Mouse (Mus musculus): Measurements from ENCODE around the gene Wdr48. TPM values are rescaled to one million over a fixed set of nuclear protein-coding genes. Genes with fewer than 3 reads are reported as not detected.

The Wdr48 gene
- 36.1 and 38.9 TPM in 2 replicates for polyA plus RNA-seq (2014; fragmentation: Nextera tagmentation; extraction: Ambion mirVana)

GRCm38 (mm10) chr9:119894339-119895009 is at the start of gene Wdr48:
TSS of gene Wdr48 (plus strand) at chr9:119894878.
- H3K9ac ChIP-seq (ENCODE audit: low read length), result peak within 1 kb of the TSS; percentile 94
- peak within 1 kb of the TSS; percentile 94 for H3K4me2 ChIP-seq (ENCODE audit: low read length)
- WGBS, result 3% methylated on average over 34 of the region's 34 CpGs
- peak within 1 kb of the TSS; percentile 94 to 96 for H3K4me3 ChIP-seq (ENCODE audit: control insufficient read depth in 1 of 2, insufficient read depth in 1 of 2, low read depth in 1 of 2, low read length in 2 of 2)
- ATAC-seq (ENCODE audit: insufficient number of reproducible peaks, insufficient read depth, low FRiP score, low read depth), result peak; percentile 97
- no peaks in the 10 kb centered on the region for H3K36me3 ChIP-seq (ENCODE audit: control insufficient read depth, insufficient read depth, low read length)
- H3K9me3 ChIP-seq (ENCODE audit: control insufficient read depth, low read length), result no peaks in the 10 kb centered on the region
- no peaks in the 10 kb centered on the region for H3K27me3 ChIP-seq (ENCODE audit: control insufficient read depth, insufficient read depth, low read length)
- H3K4me1 ChIP-seq (ENCODE audit: control insufficient read depth in 2 of 2, insufficient read depth in 2 of 2, low read length in 2 of 2), result peaks cover 5 to 13% of the 10 kb centered on the region in 2 experiments
- peak within 1 kb of the TSS; percentile 66 to 81 for H3K27ac ChIP-seq (replicated peaks in 1 of 2; ENCODE audit: control insufficient read depth in 1 of 2, insufficient read depth in 1 of 2, low read depth in 2 of 2, low read length in 2 of 2)

GRCm38 (mm10) chr9:119847187-119847586 is 47.5 kb upstream of the Wdr48 start:
- no peak for ATAC-seq (ENCODE audit: insufficient number of reproducible peaks, insufficient read depth, low FRiP score, low read depth)
- no peak overlapping the region for H3K27ac ChIP-seq (replicated peaks in 1 of 2; ENCODE audit: control insufficient read depth in 1 of 2, insufficient read depth in 1 of 2, low read depth in 2 of 2, low read length in 2 of 2)
- H3K4me1 ChIP-seq (ENCODE audit: control insufficient read depth in 2 of 2, insufficient read depth in 2 of 2, low read length in 2 of 2), result no peaks in the 10 kb centered on the region
- no peak overlapping the region for H3K4me2 ChIP-seq (ENCODE audit: low read length)
- WGBS, result 74% methylated on average over 6 of the region's 6 CpGs
- H3K27me3 ChIP-seq (ENCODE audit: control insufficient read depth, insufficient read depth, low read length), result no peaks in the 10 kb centered on the region
- H3K36me3 ChIP-seq (ENCODE audit: control insufficient read depth, insufficient read depth, low read length), result no peaks in the 10 kb centered on the region
- no peaks in the 10 kb centered on the region for H3K9me3 ChIP-seq (ENCODE audit: control insufficient read depth, low read length)
- no peak overlapping the region for H3K9ac ChIP-seq (ENCODE audit: low read length)
- H3K4me3 ChIP-seq (ENCODE audit: control insufficient read depth in 1 of 2, insufficient read depth in 1 of 2, low read depth in 1 of 2, low read length in 2 of 2), result no peak overlapping the region

GRCm38 (mm10) chr9:119848671-119849070 is 46.0 kb upstream of the Wdr48 start:
- H3K4me2 ChIP-seq (ENCODE audit: low read length), result no peak overlapping the region
- H3K9me3 ChIP-seq (ENCODE audit: control insufficient read depth, low read length), result no peaks in the 10 kb centered on the region
- H3K4me1 ChIP-seq (ENCODE audit: control insufficient read depth in 2 of 2, insufficient read depth in 2 of 2, low read length in 2 of 2), result no peaks in the 10 kb centered on the region
- no peak overlapping the region for H3K4me3 ChIP-seq (ENCODE audit: control insufficient read depth in 1 of 2, insufficient read depth in 1 of 2, low read depth in 1 of 2, low read length in 2 of 2)
- ATAC-seq (ENCODE audit: insufficient number of reproducible peaks, insufficient read depth, low FRiP score, low read depth), result no peak
- no peaks in the 10 kb centered on the region for H3K36me3 ChIP-seq (ENCODE audit: control insufficient read depth, insufficient read depth, low read length)
- no peaks in the 10 kb centered on the region for H3K27me3 ChIP-seq (ENCODE audit: control insufficient read depth, insufficient read depth, low read length)
- H3K27ac ChIP-seq (replicated peaks in 1 of 2; ENCODE audit: control insufficient read depth in 1 of 2, insufficient read depth in 1 of 2, low read depth in 2 of 2, low read length in 2 of 2), result no peak overlapping the region
- WGBS, result 43% methylated on average over 7 of the region's 7 CpGs
- no peak overlapping the region for H3K9ac ChIP-seq (ENCODE audit: low read length)

DNA sequence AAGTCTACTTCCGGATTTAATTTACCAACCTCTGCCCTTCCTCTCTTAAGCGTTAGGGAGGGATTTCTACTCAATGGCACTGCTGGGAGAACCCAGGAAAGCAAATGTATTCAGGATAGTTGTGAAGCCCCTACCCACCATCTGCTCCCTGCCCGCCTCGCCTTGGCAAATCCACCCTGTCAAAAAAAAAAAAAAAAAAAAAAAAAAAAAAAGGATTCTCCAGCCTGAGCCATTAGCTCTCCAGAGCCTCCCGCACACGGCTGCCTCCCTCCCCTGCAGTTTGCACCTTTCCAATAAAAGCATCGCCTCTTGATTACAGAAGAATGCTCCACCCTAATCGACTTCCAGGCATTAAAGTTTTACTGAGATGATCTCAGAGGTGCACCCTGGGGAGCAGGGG is 45.5 kb upstream of the Wdr48 start:
- H3K27ac ChIP-seq (replicated peaks in 1 of 2; ENCODE audit: control insufficient read depth in 1 of 2, insufficient read depth in 1 of 2, low read depth in 2 of 2, low read length in 2 of 2), result no peak overlapping the region
- no peak overlapping the region for H3K4me3 ChIP-seq (ENCODE audit: control insufficient read depth in 1 of 2, insufficient read depth in 1 of 2, low read depth in 1 of 2, low read length in 2 of 2)
- H3K9me3 ChIP-seq (ENCODE audit: control insufficient read depth, low read length), result no peaks in the 10 kb centered on the region
- no peak overlapping the region for H3K9ac ChIP-seq (ENCODE audit: low read length)
- no peaks in the 10 kb centered on the region for H3K36me3 ChIP-seq (ENCODE audit: control insufficient read depth, insufficient read depth, low read length)
- 22% methylated on average over 8 of the region's 8 CpGs for WGBS
- ATAC-seq (ENCODE audit: insufficient number of reproducible peaks, insufficient read depth, low FRiP score, low read depth), result no peak
- H3K4me2 ChIP-seq (ENCODE audit: low read length), result no peak overlapping the region
- H3K27me3 ChIP-seq (ENCODE audit: control insufficient read depth, insufficient read depth, low read length), result no peaks in the 10 kb centered on the region
- H3K4me1 ChIP-seq (ENCODE audit: control insufficient read depth in 2 of 2, insufficient read depth in 2 of 2, low read length in 2 of 2), result no peaks in the 10 kb centered on the region

DNA sequence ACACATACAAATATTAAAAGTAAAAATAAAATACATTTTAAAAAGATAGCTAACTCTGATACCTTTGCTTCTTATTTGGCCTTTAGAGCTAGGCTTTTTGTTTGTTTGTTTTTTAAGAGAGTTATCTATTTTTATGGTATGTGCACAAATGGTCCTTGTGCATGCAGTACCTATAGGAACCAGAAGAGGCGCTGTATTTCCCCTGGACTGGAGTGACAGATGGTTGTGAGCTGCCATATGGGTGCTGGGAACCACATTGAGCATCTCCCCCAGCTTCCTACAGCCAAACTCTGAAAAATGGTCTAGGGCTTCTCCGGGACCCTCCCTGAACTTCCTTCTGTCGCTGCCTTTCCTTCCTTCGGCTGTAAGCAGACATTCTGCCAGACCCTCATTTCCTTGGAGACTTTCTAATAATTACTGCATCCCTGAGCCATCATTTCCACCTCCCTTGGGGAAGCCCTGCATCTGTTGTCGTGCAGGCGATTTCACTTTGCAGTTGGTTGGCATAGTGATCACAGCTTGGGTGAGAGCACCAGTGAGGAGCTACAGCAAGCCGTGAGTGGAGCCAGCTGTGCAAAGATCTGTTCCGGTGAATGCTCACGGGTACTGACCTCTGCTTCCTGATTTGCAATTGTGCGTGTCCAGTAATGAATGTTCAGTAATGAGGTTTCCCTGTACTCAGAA is 42.2 kb upstream of the Wdr48 start:
- H3K4me2 ChIP-seq (ENCODE audit: low read length), result no peak overlapping the region
- H3K27ac ChIP-seq (replicated peaks in 1 of 2; ENCODE audit: control insufficient read depth in 1 of 2, insufficient read depth in 1 of 2, low read depth in 2 of 2, low read length in 2 of 2), result no peak overlapping the region
- no peaks in the 10 kb centered on the region for H3K4me1 ChIP-seq (ENCODE audit: control insufficient read depth in 2 of 2, insufficient read depth in 2 of 2, low read length in 2 of 2)
- no peak overlapping the region for H3K9ac ChIP-seq (ENCODE audit: low read length)
- H3K9me3 ChIP-seq (ENCODE audit: control insufficient read depth, low read length), result peaks cover 6% of the 10 kb centered on the region
- 78% methylated on average over 10 of the region's 10 CpGs for WGBS
- H3K4me3 ChIP-seq (ENCODE audit: control insufficient read depth in 1 of 2, insufficient read depth in 1 of 2, low read depth in 1 of 2, low read length in 2 of 2), result no peak overlapping the region
- no peaks in the 10 kb centered on the region for H3K36me3 ChIP-seq (ENCODE audit: control insufficient read depth, insufficient read depth, low read length)
- no peak for ATAC-seq (ENCODE audit: insufficient number of reproducible peaks, insufficient read depth, low FRiP score, low read depth)
- no peaks in the 10 kb centered on the region for H3K27me3 ChIP-seq (ENCODE audit: control insufficient read depth, insufficient read depth, low read length)

GRCm38 (mm10) chr9:119853071-119853846 is 41.4 kb upstream of the Wdr48 start:
- H3K27ac ChIP-seq (replicated peaks in 1 of 2; ENCODE audit: control insufficient read depth in 1 of 2, insufficient read depth in 1 of 2, low read depth in 2 of 2, low read length in 2 of 2), result no peak overlapping the region
- peaks cover 6% of the 10 kb centered on the region for H3K9me3 ChIP-seq (ENCODE audit: control insufficient read depth, low read length)
- no peak overlapping the region for H3K4me2 ChIP-seq (ENCODE audit: low read length)
- H3K27me3 ChIP-seq (ENCODE audit: control insufficient read depth, insufficient read depth, low read length), result no peaks in the 10 kb centered on the region
- H3K36me3 ChIP-seq (ENCODE audit: control insufficient read depth, insufficient read depth, low read length), result no peaks in the 10 kb centered on the region
- no peaks in the 10 kb centered on the region for H3K4me1 ChIP-seq (ENCODE audit: control insufficient read depth in 2 of 2, insufficient read depth in 2 of 2, low read length in 2 of 2)
- 73% methylated on average over 2 of the region's 2 CpGs for WGBS
- H3K4me3 ChIP-seq (ENCODE audit: control insufficient read depth in 1 of 2, insufficient read depth in 1 of 2, low read depth in 1 of 2, low read length in 2 of 2), result no peak overlapping the region
- H3K9ac ChIP-seq (ENCODE audit: low read length), result no peak overlapping the region
- no peak for ATAC-seq (ENCODE audit: insufficient number of reproducible peaks, insufficient read depth, low FRiP score, low read depth)

DNA sequence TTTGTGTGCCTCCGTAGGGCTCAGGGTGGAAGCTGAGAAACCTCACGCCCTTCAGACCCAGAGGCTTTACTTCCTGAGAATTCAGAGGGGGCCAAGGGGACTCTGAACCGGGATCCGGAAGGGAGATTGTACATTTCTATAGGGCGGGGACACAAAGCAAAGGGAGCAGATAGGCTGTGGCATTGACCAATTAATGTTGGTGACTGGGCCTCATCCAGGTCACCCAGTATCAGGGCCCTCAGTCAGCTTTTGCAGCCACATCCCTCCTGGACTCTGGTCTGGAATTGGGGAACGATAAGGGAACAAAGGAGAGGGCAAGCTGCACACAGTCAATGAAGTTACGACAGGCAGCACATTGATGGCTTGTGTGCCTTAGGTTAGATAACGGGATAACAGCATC is 40.5 kb upstream of the Wdr48 start:
- Histone ChIP-seq H3K27ac (replicated peaks in 1 of 2; ENCODE audit: control insufficient read depth in 1 of 2, insufficient read depth in 1 of 2, low read depth in 2 of 2, low read length in 2 of 2) (no peak overlapping the region), H3K27me3 (ENCODE audit: control insufficient read depth, insufficient read depth, low read length) (no peaks in the 10 kb centered on the region), H3K4me2 (ENCODE audit: low read length) (no peak overlapping the region), H3K36me3 (ENCODE audit: control insufficient read depth, insufficient read depth, low read length) (no peaks in the 10 kb centered on the region), H3K4me1 (ENCODE audit: control insufficient read depth in 2 of 2, insufficient read depth in 2 of 2, low read length in 2 of 2) (no peaks in the 10 kb centered on the region), H3K9ac (ENCODE audit: low read length) (no peak overlapping the region), H3K4me3 (ENCODE audit: control insufficient read depth in 1 of 2, insufficient read depth in 1 of 2, low read depth in 1 of 2, low read length in 2 of 2) (no peak overlapping the region), H3K9me3 (ENCODE audit: control insufficient read depth, low read length) (peaks cover 6% of the 10 kb centered on the region)
- WGBS, result 56% methylated on average over 8 of the region's 8 CpGs
- ATAC-seq (ENCODE audit: insufficient number of reproducible peaks, insufficient read depth, low FRiP score, low read depth), result no peak
